Mouse (Mus musculus): Measurements from ENCODE around the gene Il16. TPM values are rescaled to one million over a fixed set of nuclear protein-coding genes. Genes with fewer than 3 reads are reported as not detected.

Gene Il16
- total and polyA plus RNA-seq, 2 experiments: 1.5 to 4.1 TPM

DNA sequence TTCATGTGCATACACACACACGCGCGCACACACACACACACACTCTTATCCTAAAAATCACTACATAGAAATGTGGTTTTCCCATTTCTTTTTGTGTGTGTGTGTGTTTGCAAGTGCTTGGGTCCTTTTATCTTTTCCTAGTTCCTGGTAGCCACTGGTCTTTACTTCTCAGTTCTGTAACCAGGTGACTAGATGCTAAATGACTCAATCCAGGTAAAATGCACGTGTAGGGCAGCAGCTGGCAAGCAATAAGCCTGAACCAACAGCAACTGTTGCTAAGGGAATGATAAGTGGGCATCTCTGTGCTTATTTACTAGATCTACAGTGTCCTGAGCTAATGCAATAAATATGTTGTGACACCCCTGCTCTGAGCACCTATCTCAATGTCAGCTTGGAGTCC, 118.2 kb downstream of the Il16 start:
- H3K4me1 ChIP-seq (ENCODE audit: control insufficient read depth, insufficient read depth, low read length): no peaks in the 10 kb centered on the region
- H3K27me3 ChIP-seq (ENCODE audit: control insufficient read depth, insufficient read depth, low read length): no peaks in the 10 kb centered on the region
- H3K9ac ChIP-seq (ENCODE audit: low read depth, low read length): no peak overlapping the region
- no peak for DNase-seq (ENCODE audit: extremely low read depth, low read depth, low spot score)
- 86% methylated on average over 4 of the region's 4 CpGs for WGBS
- H3K27ac ChIP-seq (replicated peaks; ENCODE audit: insufficient read depth, low read depth, low read length): no peak overlapping the region
- H3K36me3 ChIP-seq (ENCODE audit: control insufficient read depth, insufficient read depth, low read length): no peaks in the 10 kb centered on the region
- TF ChIP-seq CTCF (IDR thresholded peaks at IDR 0.05; ENCODE audit: low read depth, low read length) (no peak), POLR2A (IDR thresholded peaks at IDR 0.05; ENCODE audit: extremely low read depth, insufficient read depth, low read length) (no peak)
- no peaks in the 10 kb centered on the region for H3K79me2 ChIP-seq (ENCODE audit: control insufficient read depth, insufficient read depth, low read length)
- H3K4me3 ChIP-seq (ENCODE audit: insufficient read depth, low read depth, low read length): no peak overlapping the region

DNA sequence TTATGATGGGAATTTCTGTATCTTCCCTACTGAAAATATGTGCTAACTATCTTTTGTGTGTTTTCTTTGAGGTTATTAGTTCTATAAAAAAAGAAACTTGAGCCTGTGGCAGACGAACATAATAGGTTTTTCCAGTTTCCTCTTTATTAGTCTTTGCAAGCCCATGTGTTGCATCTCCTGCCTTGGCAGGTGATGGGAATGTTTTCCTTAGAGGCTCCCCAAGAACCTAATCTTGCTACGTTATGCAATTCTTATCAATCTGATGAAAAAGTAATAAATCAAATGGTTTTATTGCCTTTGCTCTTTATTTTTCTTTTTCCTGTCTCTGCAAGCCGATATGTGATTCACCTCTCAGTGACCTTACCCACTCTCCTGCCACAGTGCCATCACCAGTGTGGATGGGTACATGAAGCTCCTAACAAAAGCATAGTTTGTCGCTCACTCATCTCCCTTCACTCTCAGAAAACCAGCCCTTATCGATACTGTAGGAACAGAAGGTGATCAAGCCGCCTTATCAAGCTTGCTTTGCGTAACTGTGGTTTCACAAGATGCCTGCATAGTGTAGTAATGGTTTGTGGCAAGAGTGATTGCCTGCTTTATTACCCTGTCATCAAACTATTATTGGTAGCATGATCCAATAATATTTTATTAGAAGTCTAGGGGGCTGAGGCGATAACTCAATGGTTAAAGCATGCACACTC, 118.8 kb downstream of the Il16 start:
- H3K27me3 ChIP-seq (ENCODE audit: control insufficient read depth, insufficient read depth, low read length): no peaks in the 10 kb centered on the region
- TF ChIP-seq CTCF (IDR thresholded peaks at IDR 0.05; ENCODE audit: low read depth, low read length): no peak
- no peak for TF ChIP-seq POLR2A (IDR thresholded peaks at IDR 0.05; ENCODE audit: extremely low read depth, insufficient read depth, low read length)

DNA sequence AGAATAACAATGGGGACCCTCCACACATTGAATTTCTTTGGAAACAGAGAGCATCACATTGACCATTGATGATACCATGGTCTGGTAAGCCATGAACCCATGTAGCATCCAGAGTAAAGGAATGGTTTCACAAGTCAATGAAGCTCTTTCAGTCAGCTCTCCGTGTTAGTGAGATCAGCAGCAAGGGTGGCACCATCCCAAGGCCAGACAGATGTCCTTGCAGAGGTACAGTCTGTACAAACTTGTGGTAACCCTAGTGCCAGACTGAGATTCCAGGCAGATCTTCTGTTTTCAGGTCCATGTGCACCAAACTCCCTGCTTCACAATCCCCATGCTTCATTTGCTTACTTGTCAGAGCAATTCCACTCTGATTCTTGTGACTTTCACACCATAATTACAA, 121.5 kb downstream of the Il16 start:
- 82% methylated on average over 1 of the region's 1 CpGs for WGBS
- no peak for DNase-seq (ENCODE audit: extremely low read depth, low read depth, low spot score)
- Histone ChIP-seq H3K79me2 (ENCODE audit: control insufficient read depth, insufficient read depth, low read length) (no peaks in the 10 kb centered on the region), H3K9ac (ENCODE audit: low read depth, low read length) (no peak overlapping the region), H3K27me3 (ENCODE audit: control insufficient read depth, insufficient read depth, low read length) (no peaks in the 10 kb centered on the region), H3K4me1 (ENCODE audit: control insufficient read depth, insufficient read depth, low read length) (no peaks in the 10 kb centered on the region), H3K27ac (replicated peaks; ENCODE audit: insufficient read depth, low read depth, low read length) (no peak overlapping the region), H3K36me3 (ENCODE audit: control insufficient read depth, insufficient read depth, low read length) (no peaks in the 10 kb centered on the region), H3K4me3 (ENCODE audit: insufficient read depth, low read depth, low read length) (no peak overlapping the region)
- no peak for TF ChIP-seq POLR2A (IDR thresholded peaks at IDR 0.05; ENCODE audit: extremely low read depth, insufficient read depth, low read length)
- TF ChIP-seq CTCF (IDR thresholded peaks at IDR 0.05; ENCODE audit: low read depth, low read length): no peak

More for the DNA sequence above, 118.8 kb downstream of the Il16 start:
- Histone ChIP-seq H3K4me1 (ENCODE audit: control insufficient read depth, insufficient read depth, low read length) (no peaks in the 10 kb centered on the region), H3K79me2 (ENCODE audit: control insufficient read depth, insufficient read depth, low read length) (no peaks in the 10 kb centered on the region), H3K27ac (replicated peaks; ENCODE audit: insufficient read depth, low read depth, low read length) (no peak overlapping the region), H3K4me3 (ENCODE audit: insufficient read depth, low read depth, low read length) (no peak overlapping the region), H3K9ac (ENCODE audit: low read depth, low read length) (no peak overlapping the region), H3K36me3 (ENCODE audit: control insufficient read depth, insufficient read depth, low read length) (no peaks in the 10 kb centered on the region)
- 66% methylated on average over 8 of the region's 8 CpGs for WGBS
- peak; percentile 61 for DNase-seq (ENCODE audit: extremely low read depth, low read depth, low spot score)

DNA sequence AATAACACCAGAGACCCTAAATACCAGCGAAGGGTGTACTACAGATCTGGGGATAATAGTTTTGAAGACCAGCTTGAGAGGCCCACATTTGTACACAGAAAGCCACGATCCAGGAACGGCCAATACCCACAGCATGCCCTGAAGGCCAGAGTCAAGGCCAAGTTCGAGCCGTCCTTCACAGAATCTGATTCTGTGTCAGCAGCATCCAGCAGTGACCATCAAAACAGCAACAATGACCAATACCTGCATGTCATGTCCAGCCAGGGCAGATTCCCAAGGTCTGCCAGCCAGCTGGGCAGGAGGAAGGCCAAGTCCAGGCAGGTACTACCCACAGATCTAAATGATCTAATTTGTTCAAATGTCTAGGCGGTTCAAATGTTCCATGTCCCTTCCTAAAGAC, 122.9 kb downstream of the Il16 start:
- TF ChIP-seq POLR2A (IDR thresholded peaks at IDR 0.05; ENCODE audit: extremely low read depth, insufficient read depth, low read length) (no peak), CTCF (IDR thresholded peaks at IDR 0.05; ENCODE audit: low read depth, low read length) (no peak)
- no peaks in the 10 kb centered on the region for H3K36me3 ChIP-seq (ENCODE audit: control insufficient read depth, insufficient read depth, low read length)

DNA sequence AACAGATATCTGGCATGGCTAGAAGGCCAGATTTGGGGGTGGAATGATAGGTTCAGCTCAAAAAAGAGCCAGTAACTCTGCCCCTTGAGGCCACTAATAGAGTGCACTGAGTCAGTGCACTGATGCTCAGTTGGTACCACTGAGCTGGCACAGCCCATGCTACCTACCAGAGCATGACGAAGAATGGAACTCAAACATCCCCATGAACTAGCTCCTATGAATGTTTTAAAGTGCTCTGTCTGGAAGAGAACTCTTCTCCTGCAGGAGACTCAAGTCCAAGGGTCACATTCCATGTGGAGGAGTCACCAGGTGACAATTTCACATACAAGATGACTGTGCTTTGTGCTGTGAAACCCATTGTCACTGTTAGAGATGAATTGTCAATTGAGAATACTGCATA, 126.8 kb downstream of the Il16 start:
- 97% methylated on average over 1 of the region's 1 CpGs for WGBS
- Histone ChIP-seq H3K27ac (replicated peaks; ENCODE audit: insufficient read depth, low read depth, low read length) (no peak overlapping the region), H3K4me1 (ENCODE audit: control insufficient read depth, insufficient read depth, low read length) (no peaks in the 10 kb centered on the region), H3K79me2 (ENCODE audit: control insufficient read depth, insufficient read depth, low read length) (no peaks in the 10 kb centered on the region), H3K9ac (ENCODE audit: low read depth, low read length) (no peak overlapping the region), H3K4me3 (ENCODE audit: insufficient read depth, low read depth, low read length) (no peak overlapping the region), H3K36me3 (ENCODE audit: control insufficient read depth, insufficient read depth, low read length) (no peaks in the 10 kb centered on the region), H3K27me3 (ENCODE audit: control insufficient read depth, insufficient read depth, low read length) (no peaks in the 10 kb centered on the region)
- TF ChIP-seq POLR2A (IDR thresholded peaks at IDR 0.05; ENCODE audit: extremely low read depth, insufficient read depth, low read length) (no peak), CTCF (IDR thresholded peaks at IDR 0.05; ENCODE audit: low read depth, low read length) (no peak)
- DNase-seq (ENCODE audit: extremely low read depth, low read depth, low spot score): no peak

More for the DNA sequence above, 122.9 kb downstream of the Il16 start:
- DNase-seq (ENCODE audit: extremely low read depth, low read depth, low spot score): no peak
- H3K9ac ChIP-seq (ENCODE audit: low read depth, low read length): no peak overlapping the region
- no peaks in the 10 kb centered on the region for H3K79me2 ChIP-seq (ENCODE audit: control insufficient read depth, insufficient read depth, low read length)
- H3K27ac ChIP-seq (replicated peaks; ENCODE audit: insufficient read depth, low read depth, low read length): no peak overlapping the region
- H3K4me1 ChIP-seq (ENCODE audit: control insufficient read depth, insufficient read depth, low read length): no peaks in the 10 kb centered on the region
- no peak overlapping the region for H3K4me3 ChIP-seq (ENCODE audit: insufficient read depth, low read depth, low read length)
- no peaks in the 10 kb centered on the region for H3K27me3 ChIP-seq (ENCODE audit: control insufficient read depth, insufficient read depth, low read length)
- WGBS: 88% methylated on average over 6 of the region's 6 CpGs

DNA sequence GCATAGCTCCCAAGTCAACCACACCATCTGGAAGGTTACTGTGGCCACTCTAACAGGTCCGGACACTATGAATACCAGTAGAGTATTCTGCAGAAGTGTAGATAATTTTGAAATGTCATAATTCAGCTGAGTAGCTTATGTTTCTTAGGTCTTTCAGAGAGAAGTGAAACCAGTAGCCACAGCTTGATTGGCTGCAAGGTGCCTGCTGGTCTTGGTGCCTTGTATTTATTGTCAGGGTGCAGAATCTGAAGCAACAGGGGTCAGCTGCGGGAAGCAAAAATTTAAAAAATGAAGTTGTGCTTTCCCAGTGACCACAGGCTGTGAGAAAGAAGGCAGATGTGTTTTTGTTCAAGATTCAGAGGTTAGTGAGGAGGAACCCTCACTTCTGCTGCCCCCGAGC, 129.3 kb downstream of the Il16 start:
- TF ChIP-seq POLR2A (IDR thresholded peaks at IDR 0.05; ENCODE audit: extremely low read depth, insufficient read depth, low read length): no peak
- no peak for TF ChIP-seq CTCF (IDR thresholded peaks at IDR 0.05; ENCODE audit: low read depth, low read length)
- Histone ChIP-seq H3K9ac (ENCODE audit: low read depth, low read length) (no peak overlapping the region), H3K36me3 (ENCODE audit: control insufficient read depth, insufficient read depth, low read length) (no peaks in the 10 kb centered on the region), H3K27me3 (ENCODE audit: control insufficient read depth, insufficient read depth, low read length) (no peaks in the 10 kb centered on the region), H3K4me3 (ENCODE audit: insufficient read depth, low read depth, low read length) (no peak overlapping the region), H3K4me1 (ENCODE audit: control insufficient read depth, insufficient read depth, low read length) (peaks cover 4% of the 10 kb centered on the region), H3K27ac (replicated peaks; ENCODE audit: insufficient read depth, low read depth, low read length) (no peak overlapping the region), H3K79me2 (ENCODE audit: control insufficient read depth, insufficient read depth, low read length) (no peaks in the 10 kb centered on the region)
- WGBS: 87% methylated on average over 3 of the region's 3 CpGs
- peak; percentile 15 for DNase-seq (ENCODE audit: extremely low read depth, low read depth, low spot score)
